In genomic region chr11:100811132-100811531, GRCm38 (mm10) we compare ENCODE assay signal across 12 mouse cellular contexts. TPM values are rescaled to one million over a fixed set of nuclear protein-coding genes. Genes with fewer than 3 reads are reported as not detected.
A peak's percentile ranks its signal among the peaks of the same experiment; 100 is the strongest.
DNase-seq lines count a peak whose midpoint lies in the region; ATAC-seq and TF ChIP-seq lines count a peak whose summit lies in the region.
"Had no signal": no experiment of that assay in that cellular context is flagged by ENCODE, and none has a peak within 500 bp of the region (broad histone marks: within the 10 kb centered on the region; RNA-seq: fewer than 3 reads in every experiment).

No protein-coding gene starts in this region.

- H3K9ac ChIP-seq in kidney, postnatal 0 days (ENCODE audit: low read depth, low read length) = no peak overlapping the region

- no peak overlapping the region for H3K4me2 ChIP-seq in kidney, postnatal 0 days (ENCODE audit: low read length)

- ATAC-seq in kidney, postnatal 0 days (replicated peaks; ENCODE audit: low FRiP score, low read depth) = no peak; the same call in 1 of the 2 replicates
- ATAC-seq: inflammation-experienced regulatory T-cells, adult 6 months had no signal

- TF ChIP-seq CTCF in kidney, postnatal 0 days (IDR thresholded peaks at IDR 0.05; ENCODE audit: low read depth) = peak; percentile 51
- TF ChIP-seq CTCF in E14TG2a.4 (conservative IDR thresholded peaks at IDR 0.05; ENCODE audit: low read length) = peak; percentile 44

- H3K4me1 ChIP-seq in heart, embryonic 10.5 days = peaks cover 40% of the 10 kb centered on the region
- H3K4me1 ChIP-seq in kidney, postnatal 0 days (replicated peaks; ENCODE audit: insufficient read depth, low read length) = no peaks in the 10 kb centered on the region
- peaks cover 20% of the 10 kb centered on the region for H3K4me1 ChIP-seq in E14TG2a.4 (replicated peaks; ENCODE audit: low read depth, low read length)

- peaks cover 22% of the 10 kb centered on the region for H3K36me3 ChIP-seq in heart, embryonic 10.5 days
- H3K36me3 ChIP-seq in kidney, postnatal 0 days (ENCODE audit: insufficient read depth, low read length) = no peaks in the 10 kb centered on the region
- no peaks in the 10 kb centered on the region for H3K36me3 ChIP-seq in E14TG2a.4 (ENCODE audit: insufficient read depth, low read length)

- no peak for DNase-seq in heart, embryonic 10.5 days (ENCODE audit: low spot score)
- no peak for DNase-seq in heart, postnatal 36 days
- DNase-seq in kidney, postnatal 0 days (ENCODE audit: low spot score) = no peak
- DNase-seq in kidney, postnatal 10 days = no peak
- DNase-seq in induced T-regulatory cell, adult 2 months (ENCODE audit: low read depth) = peak; percentile 52
- DNase-seq in retina, postnatal 1 day = no peak
- no peak for DNase-seq in adrenal gland, adult 8-10 months
- DNase-seq: adrenal gland, postnatal 10 days; cerebellum, adult 9-11 months had no signal

- 83% methylated on average over 2 of the region's 2 CpGs for WGBS in heart, embryonic 10.5 days
- 73% methylated on average over 2 of the region's 2 CpGs for WGBS in kidney, postnatal 0 days

- peak overlapping the region; percentile 31 for H3K27ac ChIP-seq in heart, embryonic 10.5 days
- H3K27ac ChIP-seq in kidney, postnatal 0 days = peak overlapping the region; percentile 34; the same call in 1 of the 2 replicates
- H3K27ac ChIP-seq: macrophage had no signal

- H3K4me3 ChIP-seq in heart, embryonic 10.5 days = no peak overlapping the region
- H3K4me3 ChIP-seq in kidney, postnatal 0 days (replicated peaks; ENCODE audit: low read depth, low read length) = no peak overlapping the region
- H3K4me3 ChIP-seq in E14TG2a.4 (replicated peaks; ENCODE audit: low read length) = no peak overlapping the region

- H3K9me3 ChIP-seq in heart, embryonic 10.5 days = no peaks in the 10 kb centered on the region; the same call in 1 of the 2 replicates
- no peaks in the 10 kb centered on the region for H3K9me3 ChIP-seq in kidney, postnatal 0 days (replicated peaks; ENCODE audit: low read length)
- peaks cover 9% of the 10 kb centered on the region for H3K9me3 ChIP-seq in E14TG2a.4 (ENCODE audit: low read length)

- no peaks in the 10 kb centered on the region for H3K27me3 ChIP-seq in heart, embryonic 10.5 days (ENCODE audit: insufficient read depth, poor library complexity, severe bottlenecking)
- no peaks in the 10 kb centered on the region for H3K27me3 ChIP-seq in kidney, postnatal 0 days (ENCODE audit: insufficient read depth, low read length)
- H3K27me3 ChIP-seq in E14TG2a.4 (ENCODE audit: insufficient read depth, low read length) = no peaks in the 10 kb centered on the region

- intact Hi-C loops in heart, postnatal 36 days (cut with DNase I) = loop anchor here (2.0 to 5.0 kb wide), 2 partner anchors 18 to 46 kb away; partner anchors contain the start of gene Stat5a

RNA-seq across cellular contexts. Expression of gene Stat5b, which starts 39.4 kb away (rescaled TPM):
- polyA plus RNA-seq in heart, embryonic 10.5 days (2016; fragmentation: Nextera tagmentation; extraction: Ambion mirVana) = 25.7 and 30.1 TPM in 2 replicates
- total RNA-seq in heart, postnatal 36 days (2021) = 10 to 100 TPM; 62.7 to 62.8 TPM
- polyA plus RNA-seq in kidney, postnatal 0 days (2015; fragmentation: Nextera tagmentation; extraction: Ambion mirVana) = 14.4 and 14.6 TPM in 2 replicates
- 10 to 100 TPM; 64.5 to 92.1 (median 73.7) TPM for total RNA-seq in adrenal gland, adult 8-10 months (2022)

RNA-seq across cellular contexts. Expression of gene Ghdc, which starts 40.4 kb away (rescaled TPM):
- polyA plus RNA-seq in heart, embryonic 10.5 days (2016; fragmentation: Nextera tagmentation; extraction: Ambion mirVana) = 4.8 and 6.3 TPM in 2 replicates
- total RNA-seq in heart, postnatal 36 days (2021) = 1 to 10 TPM; 8.5 to 9.5 TPM
- polyA plus RNA-seq in kidney, postnatal 0 days (2015; fragmentation: Nextera tagmentation; extraction: Ambion mirVana) = 4.8 and 5.9 TPM in 2 replicates
- total RNA-seq in adrenal gland, adult 8-10 months (2022) = 10 to 100 TPM; 23.1 to 26.4 (median 24.7) TPM

RNA-seq across cellular contexts. Expression of gene Stat5a, which starts 48.0 kb away (rescaled TPM):
- 6.2 and 6.6 TPM in 2 replicates for polyA plus RNA-seq in heart, embryonic 10.5 days (2016; fragmentation: Nextera tagmentation; extraction: Ambion mirVana)
- 10 to 100 TPM; 19.8 to 24.1 TPM for total RNA-seq in heart, postnatal 36 days (2021)
- polyA plus RNA-seq in kidney, postnatal 0 days (2015; fragmentation: Nextera tagmentation; extraction: Ambion mirVana) = 4.0 and 4.4 TPM in 2 replicates
- total RNA-seq in adrenal gland, adult 8-10 months (2022) = 10 to 100 TPM; 30.6 to 60.4 (median 41.2) TPM

RNA-seq across cellular contexts. Expression of gene Hcrt, which starts 48.4 kb away (rescaled TPM):
- not detected in 2 replicates for polyA plus RNA-seq in heart, embryonic 10.5 days (2016; fragmentation: Nextera tagmentation; extraction: Ambion mirVana)
- total RNA-seq in heart, postnatal 36 days (2021) = not detected
- polyA plus RNA-seq in kidney, postnatal 0 days (2015; fragmentation: Nextera tagmentation; extraction: Ambion mirVana) = not detected in 2 replicates
- total RNA-seq in adrenal gland, adult 8-10 months (2022) = not detected
- total RNA-seq: adrenal gland, postnatal 10 days had no signal
- polyA plus RNA-seq: inflammation-experienced regulatory T-cells, adult 6 months; macrophage had no signal

RNA-seq across cellular contexts. Expression of gene Kcnh4, which starts 51.4 kb away (rescaled TPM):
- polyA plus RNA-seq in heart, embryonic 10.5 days (2016; fragmentation: Nextera tagmentation; extraction: Ambion mirVana) = not detected in 2 replicates
- not detected for total RNA-seq in heart, postnatal 36 days (2021)
- polyA plus RNA-seq in kidney, postnatal 0 days (2015; fragmentation: Nextera tagmentation; extraction: Ambion mirVana) = not detected in 2 replicates
- under 1 TPM; 0.15 to 0.31 (median 0.23) TPM for total RNA-seq in adrenal gland, adult 8-10 months (2022)
- polyA plus RNA-seq: macrophage had no signal
